Mouse (Mus musculus): ENCODE measurements around the gene Prkcz.

DNA sequence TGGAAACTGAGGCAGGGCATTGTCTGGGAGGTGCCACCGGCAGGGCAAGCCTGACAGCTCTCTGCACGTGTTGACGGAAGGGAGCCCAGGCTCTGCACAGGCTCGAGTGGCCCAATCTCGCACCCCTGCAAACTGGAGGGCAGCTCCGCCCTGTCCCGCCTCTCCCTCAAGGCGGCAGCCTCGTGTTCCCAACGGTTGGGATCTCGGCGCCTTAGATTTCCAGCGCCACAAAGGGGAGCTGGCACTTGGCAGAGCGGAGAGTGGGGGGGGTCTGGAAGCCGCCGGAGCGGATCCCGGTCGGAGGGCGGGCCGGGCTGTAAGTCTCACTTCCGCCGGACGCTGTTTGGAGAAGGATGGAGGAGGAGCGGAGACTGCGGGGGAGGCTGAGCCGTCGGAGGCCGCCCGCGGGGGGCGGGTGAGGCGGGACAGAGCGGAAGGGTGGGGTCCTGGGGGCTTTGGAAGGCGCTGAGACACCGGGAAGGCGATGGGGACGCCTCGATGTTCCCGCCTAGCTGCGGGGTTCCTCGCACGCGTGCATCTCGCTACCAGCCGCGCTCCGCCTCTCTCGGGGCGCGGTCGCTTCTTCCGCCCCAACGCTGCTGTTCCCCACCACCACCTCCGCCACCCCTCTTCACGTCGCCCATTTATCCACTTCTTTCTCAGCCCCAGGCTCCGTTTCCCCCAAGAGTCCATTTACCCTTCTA, 111.4 kb downstream of the Prkcz start, which contains the start of gene Faap20:
- TF ChIP-seq CTCF (IDR thresholded peaks at IDR 0.05; ENCODE audit: low read depth) (no peak), EP300 (IDR thresholded peaks at IDR 0.05; ENCODE audit: low read depth) (peak; percentile 10; the same call in 1 of the 2 replicates)
